Mouse (Mus musculus) Patski (cell line): Measurements from ENCODE around the gene Lactbl1. TPM values are rescaled to one million over a fixed set of nuclear protein-coding genes. Genes with fewer than 3 reads are reported as not detected.

Experiments used
- ATAC-seq: fragments of 100-300 bp; one replicate; pipeline ENCODE4 v1.8.0; 2021
- CTCF ChIA-PET: fragments of 350-600 bp; sonication (Branson Sonifier 250); formaldehyde crosslinking; loops from one replicate; lab custom pipeline; 2022; ENCODE audit warnings: inconsistent platforms; lab: Charles Lee
- POLR2A ChIA-PET: fragments of 350-600 bp; sonication (Branson Sonifier 250); formaldehyde crosslinking; loops from one replicate; lab custom pipeline; 2022; ENCODE audit warnings: antibody characterized with exemption, inconsistent platforms; lab: Charles Lee
- DNase-seq: peaks from one replicate; pipeline ENCODE4 v3.0.0-alpha.2; 2011; ENCODE audit warnings: low read depth, low spot score
- H3K27me3 ChIP-seq: fragments of 371-371 bp; one replicate; pipeline ENCODE4 v1.5.1; 2021
- CTCF ChIP-seq: fragments of 100-300 bp; IDR thresholded peaks from one replicate; pipeline ENCODE4 v1.5.1; 2021
- in situ Hi-C: fragments of 300-500 bp; cut with MboI; formaldehyde crosslinking; loops from 3 replicates; pipeline ENCODE4 v1.11.1; 2018; ENCODE audit warnings: low pct_unique_long_range_greater_than_20kb, mixed read lengths
- polyA plus RNA-seq: library from polyadenylated mRNA; unstranded; gene quantifications from one replicate; pipeline ENCODE4 v1.2.3, GENCODE M21; 2021

Lactbl1 gene
- polyA plus RNA-seq, 1 experiment from 2014 or later: not detected

- no peak for TF ChIP-seq CTCF
- ChIA-PET CTCF (no interaction called here), POLR2A (no interaction called here)
- H3K27me3 ChIP-seq: no peaks in the 10 kb centered on the region
- DNase-seq (no peak), ATAC-seq (no peak)
- in situ Hi-C loops: no loop called here
Observed at GRCm38 (mm10) chr4:136680641-136681040, 58.2 kb downstream of the Lactbl1 start.

- DNase-seq (no peak), ATAC-seq (no peak)
- H3K27me3 ChIP-seq: no peaks in the 10 kb centered on the region
- ChIA-PET CTCF (no interaction called here), POLR2A (no interaction called here)
- in situ Hi-C loops: no loop called here
- TF ChIP-seq CTCF: no peak
Observed at GRCm38 (mm10) chr4:136684485-136684884, 62.1 kb downstream of the Lactbl1 start.

- no peak for ATAC-seq
- H3K27me3 ChIP-seq: no peaks in the 10 kb centered on the region
- DNase-seq: no peak
- no peak for TF ChIP-seq CTCF
- in situ Hi-C loops: no loop called here
- ChIA-PET CTCF (no interaction called here), POLR2A (no interaction called here)
Observed at GRCm38 (mm10) chr4:136685431-136685869, 63.0 kb downstream of the Lactbl1 start.

GRCm38 (mm10) chr4:136688113-136688512 lies 65.7 kb downstream of the Lactbl1 start:
- POLR2A ChIA-PET: no interaction called here
- DNase-seq: no peak
- no peaks in the 10 kb centered on the region for H3K27me3 ChIP-seq
- CTCF ChIA-PET: interaction anchor here (0.7 kb wide), 1 partner anchor 9 kb away, joined by 3 read pairs; no protein-coding TSS in a partner anchor
- ATAC-seq: no peak
- in situ Hi-C loops: no loop called here
- no peak for TF ChIP-seq CTCF

Other genes with a start within 250 kb of the Lactbl1 start
- 0.05 TPM for gene Htr1d, start 199.1 kb upstream of the Lactbl1 start, polyA plus RNA-seq
- 0.28 TPM for gene 6030445D17Rik, start 160.4 kb upstream of the Lactbl1 start, polyA plus RNA-seq
- 26.8 TPM for gene Luzp1, start 152.9 kb upstream of the Lactbl1 start, polyA plus RNA-seq
- gene Kdm1a, start 19.9 kb upstream of the Lactbl1 start, polyA plus RNA-seq: 66.9 TPM
- not detected for gene Tex46, start 12.2 kb upstream of the Lactbl1 start, polyA plus RNA-seq
- gene Ephb2, start 213.4 kb downstream of the Lactbl1 start, polyA plus RNA-seq: 2.3 TPM